Mouse (Mus musculus) hindbrain, embryonic 14.5 days (tissue): Measurements from ENCODE around the gene Ncam1. TPM values are rescaled to one million over a fixed set of nuclear protein-coding genes. Genes with fewer than 3 reads are reported as not detected.
A peak's percentile ranks its signal among the peaks of the same experiment; 100 is the strongest.

Experiments used
- ATAC-seq: fragments of 200-750 bp; cut with Nextera tagmentation; 2 replicates; pipeline ENCODE4 v1.8.0; 2017; ENCODE audit warnings: moderate number of reproducible peaks, mild to moderate bottlenecking, moderate TSS enrichment, moderate library complexity; ENCODE audit not compliant: low FRiP score
- DNase-seq: peaks from one replicate; pipeline ENCODE4 v3.0.0-alpha.2; 2015; ENCODE audit warnings: low spot score
- H3K27ac ChIP-seq: fragments of 300-500 bp; sonication (generic); 2 replicates; pipeline ENCODE4 v1.5.1; 2014; ENCODE audit warnings: mild to moderate bottlenecking, moderate library complexity
- H3K27me3 ChIP-seq: fragments of 300-500 bp; sonication (generic); 2 replicates; pipeline ENCODE4 v1.6.1; 2014; ENCODE audit warnings: mild to moderate bottlenecking, low read length, mixed read lengths; ENCODE audit not compliant: control insufficient read depth, insufficient read depth
- H3K36me3 ChIP-seq: fragments of 300-500 bp; sonication (generic); replicated peaks from 2 replicates; pipeline ENCODE4 v1.6.1; 2014; ENCODE audit not compliant: control insufficient read depth, insufficient read depth
- H3K4me1 ChIP-seq: fragments of 300-500 bp; sonication (generic); replicated peaks from 2 replicates; pipeline ENCODE4 v1.6.1; 2014; ENCODE audit warnings: antibody characterized with exemption, low read length, mixed read lengths; ENCODE audit not compliant: control insufficient read depth, insufficient read depth
- H3K4me2 ChIP-seq: fragments of 300-500 bp; sonication (generic); replicated peaks from 2 replicates; pipeline ENCODE4 v1.6.1; 2014; ENCODE audit warnings: mild to moderate bottlenecking, moderate library complexity
- H3K4me3 ChIP-seq: fragments of 300-500 bp; sonication (generic); replicated peaks from 2 replicates; pipeline ENCODE4 v1.5.1; 2014; ENCODE audit warnings: mild to moderate bottlenecking, low read length
- H3K9ac ChIP-seq: fragments of 300-500 bp; sonication (generic); 2 replicates; pipeline ENCODE4 v1.6.1; 2014
- H3K9me3 ChIP-seq: fragments of 300-500 bp; sonication (generic); 2 replicates; pipeline ENCODE4 v1.6.1; 2016; ENCODE audit warnings: low read length; ENCODE audit not compliant: control insufficient read depth
- WGBS: fragments of 180-500 bp; shearing (Covaris S2); extraction: QIAGEN DNeasy Blood & Tissue Kit; methylation state at CpG from one replicate; pipeline ENCODE4 v1.1.7; 2014; 5-methylcytosine and 5-hydroxymethylcytosine counted together
- polyA plus RNA-seq: library from polyadenylated mRNA; unstranded; fragments of >200 nt; fragmentation: Nextera tagmentation; extraction: Ambion mirVana; gene quantifications from 2 replicates; pipeline ENCODE4 v1.2.1, GENCODE M21; 2014

Gene Ncam1
- polyA plus RNA-seq, 1 experiment from 2014 or later: 349 TPM

GRCm38 (mm10) chr9:49795881-49796280 is 2.8 kb downstream of the Ncam1 start:
- 33% methylated on average over 5 of the region's 5 CpGs for WGBS
- no peak for ATAC-seq
- Histone ChIP-seq H3K36me3 (peaks cover 6% of the 10 kb centered on the region), H3K9me3 (no peaks in the 10 kb centered on the region), H3K4me2 (peak overlapping the region; percentile 79), H3K27me3 (no peaks in the 10 kb centered on the region), H3K9ac (peak overlapping the region; percentile 100), H3K27ac (peak overlapping the region; percentile 99), H3K4me1 (peaks cover 46% of the 10 kb centered on the region), H3K4me3 (peak overlapping the region; percentile 99)
- DNase-seq: no peak

DNA sequence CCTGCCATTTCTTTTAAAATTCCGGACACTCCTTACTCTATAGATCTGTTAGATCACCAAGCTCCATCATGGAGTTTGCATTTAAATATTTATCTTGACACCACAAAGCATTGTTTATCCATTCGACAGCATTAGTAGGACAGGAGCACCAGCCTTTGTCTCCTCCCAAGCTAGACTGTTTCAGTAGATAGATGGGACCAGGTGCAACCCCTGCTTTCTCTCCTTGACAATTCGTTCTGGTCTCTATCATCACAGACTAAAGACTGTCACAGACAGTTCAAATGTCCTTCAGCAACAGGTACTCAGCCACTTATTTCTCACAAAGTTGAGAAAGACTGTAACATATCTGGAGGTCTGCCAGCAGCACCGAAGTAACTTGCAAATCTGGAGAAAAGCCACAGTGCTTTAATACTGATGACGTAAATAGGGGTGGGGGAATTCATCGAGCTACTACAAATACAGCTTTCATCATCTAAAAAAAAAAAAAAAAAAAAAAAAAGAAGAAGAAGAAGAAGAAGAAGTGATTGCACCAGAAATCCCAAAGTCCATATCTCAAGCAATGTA is 4.7 kb downstream of the Ncam1 start:
- no peak for DNase-seq
- WGBS: 51% methylated on average over 6 of the region's 6 CpGs
- H3K4me1 ChIP-seq: peaks cover 42% of the 10 kb centered on the region

GRCm38 (mm10) chr9:49793241-49793640 is 5.5 kb downstream of the Ncam1 start:
- WGBS: 44% methylated on average over 2 of the region's 2 CpGs
- ATAC-seq (no peak), DNase-seq (no peak)
- Histone ChIP-seq H3K27me3 (no peaks in the 10 kb centered on the region), H3K9me3 (no peaks in the 10 kb centered on the region), H3K36me3 (peaks cover 6% of the 10 kb centered on the region), H3K4me2 (no peak overlapping the region), H3K27ac (0 out of 2 replicates have a peak overlapping the region, but pooled peaks have one; percentile 26), H3K4me3 (no peak overlapping the region), H3K4me1 (peaks cover 42% of the 10 kb centered on the region), H3K9ac (no peak overlapping the region)

More for the DNA sequence above, 4.7 kb downstream of the Ncam1 start:
- Histone ChIP-seq H3K9me3 (no peaks in the 10 kb centered on the region), H3K27ac (no peak overlapping the region), H3K9ac (no peak overlapping the region), H3K27me3 (no peaks in the 10 kb centered on the region), H3K4me2 (0 out of 2 replicates have a peak overlapping the region, but pooled peaks have one; percentile 79), H3K36me3 (peaks cover 6% of the 10 kb centered on the region), H3K4me3 (no peak overlapping the region)
- no peak for ATAC-seq

GRCm38 (mm10) chr9:49792646-49793045 is 6.1 kb downstream of the Ncam1 start:
- no peak overlapping the region for H3K27ac ChIP-seq
- DNase-seq: no peak
- 82% methylated on average over 4 of the region's 4 CpGs for WGBS
- H3K36me3 ChIP-seq: peaks cover 6% of the 10 kb centered on the region
- no peaks in the 10 kb centered on the region for H3K9me3 ChIP-seq
- no peaks in the 10 kb centered on the region for H3K27me3 ChIP-seq
- no peak overlapping the region for H3K4me3 ChIP-seq
- no peak for ATAC-seq
- H3K4me1 ChIP-seq: peaks cover 42% of the 10 kb centered on the region
- H3K4me2 ChIP-seq: no peak overlapping the region
- no peak overlapping the region for H3K9ac ChIP-seq

GRCm38 (mm10) chr9:49781016-49781772 is 17.5 kb downstream of the Ncam1 start:
- ATAC-seq (no peak), DNase-seq (no peak)
- Histone ChIP-seq H3K4me3 (no peak overlapping the region), H3K36me3 (no peaks in the 10 kb centered on the region; the same call in 1 of the 2 replicates), H3K9me3 (no peaks in the 10 kb centered on the region), H3K27ac (no peak overlapping the region), H3K9ac (no peak overlapping the region), H3K27me3 (no peaks in the 10 kb centered on the region), H3K4me1 (peaks cover 15% of the 10 kb centered on the region), H3K4me2 (no peak overlapping the region)
- WGBS: 74% methylated on average over 9 of the region's 9 CpGs

GRCm38 (mm10) chr9:49777015-49777637 is 21.6 kb downstream of the Ncam1 start:
- Histone ChIP-seq H3K9ac (no peak overlapping the region), H3K4me2 (no peak overlapping the region), H3K27me3 (no peaks in the 10 kb centered on the region), H3K27ac (peak overlapping the region; percentile 38), H3K4me3 (no peak overlapping the region), H3K36me3 (no peaks in the 10 kb centered on the region; the same call in 1 of the 2 replicates), H3K4me1 (peaks cover 19% of the 10 kb centered on the region), H3K9me3 (no peaks in the 10 kb centered on the region)
- peak; percentile 35 for DNase-seq
- no peak for ATAC-seq
- 38% methylated on average over 7 of the region's 7 CpGs for WGBS

- H3K27ac ChIP-seq: no peak overlapping the region
- H3K4me3 ChIP-seq: no peak overlapping the region
- no peaks in the 10 kb centered on the region for H3K36me3 ChIP-seq
- H3K9me3 ChIP-seq: no peaks in the 10 kb centered on the region
- H3K4me2 ChIP-seq: no peak overlapping the region
- no peak overlapping the region for H3K9ac ChIP-seq
- no peak for ATAC-seq
- WGBS: 88% methylated on average over 2 of the region's 2 CpGs
- no peak for DNase-seq
- no peaks in the 10 kb centered on the region for H3K27me3 ChIP-seq
- H3K4me1 ChIP-seq: peaks cover 9% of the 10 kb centered on the region
Observed at GRCm38 (mm10) chr9:49766634-49767033, 32.1 kb downstream of the Ncam1 start.

- no peaks in the 10 kb centered on the region for H3K9me3 ChIP-seq
- no peak overlapping the region for H3K9ac ChIP-seq
- H3K4me1 ChIP-seq: peaks cover 44% of the 10 kb centered on the region
- DNase-seq (no peak), ATAC-seq (no peak)
- H3K4me3 ChIP-seq: no peak overlapping the region
- H3K27ac ChIP-seq: no peak overlapping the region
- WGBS: 76% methylated on average over 6 of the region's 6 CpGs
- no peak overlapping the region for H3K4me2 ChIP-seq
- H3K27me3 ChIP-seq: no peaks in the 10 kb centered on the region
- no peaks in the 10 kb centered on the region for H3K36me3 ChIP-seq
Observed at GRCm38 (mm10) chr9:49760571-49760970, 38.2 kb downstream of the Ncam1 start.

GRCm38 (mm10) chr9:49758436-49758835 is 40.3 kb downstream of the Ncam1 start:
- peak overlapping the region; percentile 63 for H3K27ac ChIP-seq
- WGBS: 25% methylated on average over 2 of the region's 2 CpGs
- peaks cover 62% of the 10 kb centered on the region for H3K4me1 ChIP-seq
- DNase-seq (peak; percentile 66), ATAC-seq (peak; percentile 41; the same call in 1 of the 2 replicates)
- H3K4me2 ChIP-seq: peak overlapping the region; percentile 0; the same call in 1 of the 2 replicates
- H3K27me3 ChIP-seq: no peaks in the 10 kb centered on the region
- H3K4me3 ChIP-seq: no peak overlapping the region
- no peaks in the 10 kb centered on the region for H3K9me3 ChIP-seq
- no peak overlapping the region for H3K9ac ChIP-seq
- H3K36me3 ChIP-seq: no peaks in the 10 kb centered on the region
